Mouse (Mus musculus): Measurements from ENCODE around the gene Myof. TPM values are rescaled to one million over a fixed set of nuclear protein-coding genes. Genes with fewer than 3 reads are reported as not detected.

The Myof gene
- polyA plus RNA-seq, 1 experiment from 2014 or later = 10.1 TPM

GRCm38 (mm10) chr19:37956006-37956405 lies 87.4 kb downstream of the Myof start:
- no peaks in the 10 kb centered on the region for H3K36me3 ChIP-seq
- 71% methylated on average over 3 of the region's 3 CpGs for WGBS
- H3K4me1 ChIP-seq (replicated peaks) = no peaks in the 10 kb centered on the region
- H3K27me3 ChIP-seq (replicated peaks) = no peaks in the 10 kb centered on the region
- H3K4me2 ChIP-seq (replicated peaks) = no peak overlapping the region
- 0 out of 2 replicates have a peak, but pooled peaks have one; percentile 41 for ATAC-seq
- no peak overlapping the region for H3K9ac ChIP-seq
- H3K4me3 ChIP-seq (replicated peaks) = no peak overlapping the region
- no peaks in the 10 kb centered on the region for H3K9me3 ChIP-seq
- no peak overlapping the region for H3K27ac ChIP-seq

DNA sequence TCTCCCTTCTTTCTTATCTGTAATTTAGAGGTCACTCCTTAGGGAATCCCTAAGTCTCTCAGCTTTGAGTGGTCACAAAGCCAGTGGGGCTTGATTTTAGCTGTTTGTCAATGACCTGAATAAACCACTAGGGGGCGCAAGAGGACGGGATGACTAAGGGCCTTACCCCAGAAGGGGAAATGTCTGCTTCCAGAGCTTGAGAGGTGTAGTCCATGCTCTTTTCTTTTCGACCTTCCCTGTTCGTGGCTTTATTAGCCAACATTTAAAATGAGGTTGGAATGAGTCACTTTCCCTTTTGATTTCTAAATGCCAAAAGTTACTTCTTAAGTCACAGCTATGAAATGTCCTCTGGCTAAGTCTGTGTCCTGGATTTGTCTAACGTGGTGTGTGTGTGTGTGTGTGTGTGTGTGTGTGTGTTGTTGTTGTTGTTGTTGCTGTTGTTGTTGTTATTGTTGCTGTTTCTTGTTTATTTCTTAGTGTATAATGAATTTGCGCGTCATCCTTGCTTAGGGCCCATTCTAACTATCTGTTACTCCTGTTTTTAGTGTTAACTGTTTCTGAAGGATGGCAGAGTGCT lies 87.9 kb downstream of the Myof start:
- Histone ChIP-seq H3K9ac (no peak overlapping the region), H3K9me3 (no peaks in the 10 kb centered on the region), H3K27ac (no peak overlapping the region), H3K4me2 (replicated peaks) (no peak overlapping the region), H3K27me3 (replicated peaks) (no peaks in the 10 kb centered on the region), H3K4me1 (replicated peaks) (no peaks in the 10 kb centered on the region), H3K36me3 (no peaks in the 10 kb centered on the region), H3K4me3 (replicated peaks) (no peak overlapping the region)
- WGBS = 35% methylated on average over 7 of the region's 7 CpGs
- peak; percentile 86 for ATAC-seq

DNA sequence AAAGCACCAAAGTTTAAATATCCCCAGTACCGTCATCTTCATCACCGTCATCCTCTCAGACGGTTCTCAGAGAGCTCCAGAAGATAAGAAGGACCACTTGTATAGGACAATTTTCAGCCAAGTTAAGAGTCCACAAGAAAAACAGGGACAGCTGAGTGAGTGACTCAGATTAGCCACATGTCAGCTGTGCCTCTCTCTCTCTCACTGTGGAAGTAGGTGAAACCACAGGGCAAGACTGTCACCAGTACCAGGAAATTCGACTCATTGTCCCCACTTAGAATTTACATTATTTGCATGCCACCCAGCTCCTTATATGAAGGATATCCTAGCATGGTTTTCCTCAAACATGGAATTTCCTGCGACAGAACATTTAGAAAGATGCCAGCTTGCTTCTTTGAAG lies 88.6 kb downstream of the Myof start:
- Histone ChIP-seq H3K4me2 (replicated peaks) (no peak overlapping the region), H3K36me3 (no peaks in the 10 kb centered on the region), H3K4me3 (replicated peaks) (no peak overlapping the region), H3K27ac (no peak overlapping the region), H3K9me3 (no peaks in the 10 kb centered on the region), H3K9ac (no peak overlapping the region), H3K27me3 (replicated peaks) (no peaks in the 10 kb centered on the region), H3K4me1 (replicated peaks) (no peaks in the 10 kb centered on the region)
- no peak for ATAC-seq
- WGBS = 75% methylated on average over 5 of the region's 5 CpGs

- no peak overlapping the region for H3K4me2 ChIP-seq (replicated peaks)
- H3K27me3 ChIP-seq (replicated peaks) = no peaks in the 10 kb centered on the region
- no peaks in the 10 kb centered on the region for H3K36me3 ChIP-seq
- H3K27ac ChIP-seq = no peak overlapping the region
- no peaks in the 10 kb centered on the region for H3K9me3 ChIP-seq
- H3K4me3 ChIP-seq (replicated peaks) = no peak overlapping the region
- H3K9ac ChIP-seq = no peak overlapping the region
- ATAC-seq = no peak
- H3K4me1 ChIP-seq (replicated peaks) = no peaks in the 10 kb centered on the region
- WGBS = 87% methylated on average over 8 of the region's 8 CpGs
Observed at GRCm38 (mm10) chr19:37954236-37954635, 89.1 kb downstream of the Myof start.

- no peak overlapping the region for H3K27ac ChIP-seq
- no peak overlapping the region for H3K4me3 ChIP-seq (replicated peaks)
- no peak overlapping the region for H3K4me2 ChIP-seq (replicated peaks)
- H3K27me3 ChIP-seq (replicated peaks) = no peaks in the 10 kb centered on the region
- H3K9me3 ChIP-seq = no peaks in the 10 kb centered on the region
- no peaks in the 10 kb centered on the region for H3K4me1 ChIP-seq (replicated peaks)
- no peak overlapping the region for H3K9ac ChIP-seq
- WGBS = 34% methylated on average over 4 of the region's 4 CpGs
- ATAC-seq = no peak
- H3K36me3 ChIP-seq = no peaks in the 10 kb centered on the region
Observed at GRCm38 (mm10) chr19:37946696-37947095, 96.7 kb downstream of the Myof start.

DNA sequence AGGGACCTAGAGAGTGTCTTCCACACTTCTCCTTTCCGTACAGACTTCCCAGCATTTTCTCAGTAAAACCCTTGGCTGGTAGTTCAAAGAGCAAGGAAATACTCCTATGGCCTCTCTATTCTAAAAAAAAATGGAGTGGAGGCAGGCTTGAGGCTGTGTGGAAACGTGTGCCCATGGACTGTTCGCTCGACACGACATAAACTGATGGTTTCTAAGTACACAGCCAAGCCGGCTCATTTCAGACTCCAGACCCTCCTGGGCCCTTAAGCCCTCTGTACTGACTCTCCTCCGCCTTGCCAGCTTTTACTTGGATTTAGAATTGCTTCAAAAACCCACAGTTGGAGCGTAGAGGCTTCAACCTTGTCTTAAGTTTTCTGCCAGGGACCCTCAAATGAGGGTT lies 97.3 kb downstream of the Myof start:
- 65% methylated on average over 8 of the region's 8 CpGs for WGBS
- Histone ChIP-seq H3K4me1 (replicated peaks) (no peaks in the 10 kb centered on the region), H3K27me3 (replicated peaks) (no peaks in the 10 kb centered on the region), H3K4me2 (replicated peaks) (no peak overlapping the region), H3K9me3 (no peaks in the 10 kb centered on the region), H3K4me3 (replicated peaks) (no peak overlapping the region), H3K9ac (no peak overlapping the region), H3K27ac (no peak overlapping the region), H3K36me3 (no peaks in the 10 kb centered on the region)
- ATAC-seq = no peak

DNA sequence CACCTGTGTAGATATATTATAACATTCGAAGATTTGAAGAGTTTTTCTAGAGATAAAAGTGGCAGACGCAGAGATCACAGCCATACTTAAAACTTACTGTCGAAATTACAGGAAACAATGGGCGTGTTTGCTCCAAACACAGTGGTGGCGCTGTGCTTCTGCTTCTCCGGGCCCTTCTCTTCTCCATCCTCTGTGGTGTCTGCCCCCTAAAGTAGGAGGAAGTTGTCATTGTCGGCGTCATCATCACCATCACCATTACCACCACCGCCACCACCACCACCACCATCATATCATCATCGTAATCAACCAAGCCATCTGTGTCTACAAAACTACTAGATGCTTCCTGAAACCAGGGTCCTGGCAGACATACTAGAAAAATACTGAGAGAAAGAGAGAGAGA lies 104.2 kb downstream of the Myof start:
- Histone ChIP-seq H3K4me2 (replicated peaks) (no peak overlapping the region), H3K27ac (no peak overlapping the region), H3K9me3 (no peaks in the 10 kb centered on the region), H3K4me3 (replicated peaks) (no peak overlapping the region), H3K9ac (no peak overlapping the region), H3K36me3 (no peaks in the 10 kb centered on the region), H3K27me3 (replicated peaks) (no peaks in the 10 kb centered on the region), H3K4me1 (replicated peaks) (no peaks in the 10 kb centered on the region)
- ATAC-seq = no peak
- 85% methylated on average over 10 of the region's 10 CpGs for WGBS

GRCm38 (mm10) chr19:37937092-37937491 lies 106.3 kb downstream of the Myof start:
- Histone ChIP-seq H3K4me3 (replicated peaks) (no peak overlapping the region), H3K27me3 (replicated peaks) (no peaks in the 10 kb centered on the region), H3K9ac (no peak overlapping the region), H3K4me2 (replicated peaks) (no peak overlapping the region), H3K9me3 (no peaks in the 10 kb centered on the region), H3K27ac (no peak overlapping the region), H3K36me3 (no peaks in the 10 kb centered on the region), H3K4me1 (replicated peaks) (no peaks in the 10 kb centered on the region)
- ATAC-seq = no peak

DNA sequence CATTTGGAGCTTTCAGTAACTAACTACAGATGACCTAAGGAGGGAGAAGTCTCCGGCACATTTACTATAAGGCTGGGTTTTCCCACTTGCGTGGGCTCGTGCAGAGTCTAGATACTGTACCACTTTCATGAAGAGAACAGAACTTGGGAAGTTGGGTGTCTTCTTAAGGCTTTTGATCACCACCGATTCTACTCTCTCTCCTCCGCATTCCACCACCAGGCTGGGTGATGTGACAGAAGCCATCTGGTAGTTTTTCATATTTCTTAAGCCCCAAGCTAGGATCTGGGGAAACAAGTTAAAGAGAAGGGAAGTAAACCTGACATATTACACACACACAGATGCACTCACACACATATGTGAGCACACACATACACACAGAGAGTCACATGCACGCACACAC lies 108.7 kb downstream of the Myof start:
- no peak overlapping the region for H3K4me3 ChIP-seq (replicated peaks)
- no peaks in the 10 kb centered on the region for H3K36me3 ChIP-seq
- WGBS = 87% methylated on average over 6 of the region's 6 CpGs
- H3K4me1 ChIP-seq (replicated peaks) = no peaks in the 10 kb centered on the region
- no peak overlapping the region for H3K4me2 ChIP-seq (replicated peaks)
- no peak overlapping the region for H3K9ac ChIP-seq
- H3K27ac ChIP-seq = no peak overlapping the region
- no peak for ATAC-seq
- no peaks in the 10 kb centered on the region for H3K9me3 ChIP-seq
- no peaks in the 10 kb centered on the region for H3K27me3 ChIP-seq (replicated peaks)

GRCm38 (mm10) chr19:37932198-37932597 lies 111.2 kb downstream of the Myof start:
- H3K4me2 ChIP-seq (replicated peaks) = no peak overlapping the region
- ATAC-seq = no peak
- no peak overlapping the region for H3K27ac ChIP-seq
- H3K4me1 ChIP-seq (replicated peaks) = no peaks in the 10 kb centered on the region
- H3K36me3 ChIP-seq = no peaks in the 10 kb centered on the region
- H3K27me3 ChIP-seq (replicated peaks) = no peaks in the 10 kb centered on the region
- 90% methylated on average over 2 of the region's 2 CpGs for WGBS
- no peaks in the 10 kb centered on the region for H3K9me3 ChIP-seq
- no peak overlapping the region for H3K4me3 ChIP-seq (replicated peaks)
- no peak overlapping the region for H3K9ac ChIP-seq

DNA sequence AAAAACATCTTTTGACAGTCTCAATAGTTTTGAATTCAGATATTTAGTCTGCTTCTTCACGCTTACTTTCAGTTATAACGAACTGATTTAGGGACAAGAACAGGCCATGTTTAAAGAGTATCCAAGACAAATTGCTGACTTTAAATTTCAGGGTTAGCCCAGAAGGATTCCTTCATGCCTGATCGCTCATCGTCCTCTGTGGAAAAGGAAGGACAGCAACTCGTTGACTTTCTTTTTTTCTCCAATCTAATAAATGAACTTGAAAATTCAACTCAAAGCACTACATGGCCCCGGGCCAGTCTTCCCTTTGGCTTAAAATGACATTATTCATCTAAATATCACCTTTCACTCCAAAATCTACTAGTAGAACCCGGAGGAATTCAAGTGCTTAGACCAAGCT lies 115.5 kb downstream of the Myof start:
- Histone ChIP-seq H3K36me3 (no peaks in the 10 kb centered on the region), H3K27me3 (replicated peaks) (no peaks in the 10 kb centered on the region), H3K4me3 (replicated peaks) (no peak overlapping the region), H3K4me1 (replicated peaks) (no peaks in the 10 kb centered on the region), H3K4me2 (replicated peaks) (no peak overlapping the region), H3K9ac (no peak overlapping the region), H3K9me3 (no peaks in the 10 kb centered on the region), H3K27ac (no peak overlapping the region)
- no peak for ATAC-seq
- WGBS = 86% methylated on average over 7 of the region's 7 CpGs

- no peak overlapping the region for H3K9ac ChIP-seq
- H3K27ac ChIP-seq = no peak overlapping the region
- H3K9me3 ChIP-seq = no peaks in the 10 kb centered on the region
- H3K4me2 ChIP-seq (replicated peaks) = no peak overlapping the region
- no peak overlapping the region for H3K4me3 ChIP-seq (replicated peaks)
- ATAC-seq = no peak
- no peaks in the 10 kb centered on the region for H3K27me3 ChIP-seq (replicated peaks)
- no peaks in the 10 kb centered on the region for H3K4me1 ChIP-seq (replicated peaks)
- 0 out of 2 replicates have a peak, but pooled peaks cover 3% of the 10 kb centered on the region for H3K36me3 ChIP-seq
- WGBS = 79% methylated on average over 3 of the region's 3 CpGs
Observed at GRCm38 (mm10) chr19:37925323-37925722, 118.1 kb downstream of the Myof start.

GRCm38 (mm10) chr19:37924266-37924665 lies 119.1 kb downstream of the Myof start:
- no peak overlapping the region for H3K27ac ChIP-seq
- no peaks in the 10 kb centered on the region for H3K4me1 ChIP-seq (replicated peaks)
- H3K9me3 ChIP-seq = no peaks in the 10 kb centered on the region
- no peak for ATAC-seq
- H3K36me3 ChIP-seq = 0 out of 2 replicates have a peak, but pooled peaks cover 3% of the 10 kb centered on the region
- H3K9ac ChIP-seq = no peak overlapping the region
- no peaks in the 10 kb centered on the region for H3K27me3 ChIP-seq (replicated peaks)
- 64% methylated on average over 3 of the region's 3 CpGs for WGBS
- H3K4me2 ChIP-seq (replicated peaks) = no peak overlapping the region
- H3K4me3 ChIP-seq (replicated peaks) = no peak overlapping the region

All from intestine, embryonic 15.5 days (tissue).